Mouse (Mus musculus): ENCODE results near the gene Ms4a2. TPM values are rescaled to one million over a fixed set of nuclear protein-coding genes. Genes with fewer than 3 reads are reported as not detected.

The Ms4a2 gene
- polyA plus RNA-seq, 1 experiment from 2014 or later: 0.09 TPM

Other genes starting within 250 kb of the Ms4a2 start
- 4.9 and 6.2 TPM in 2 replicates for gene Ms4a4a, start 248.2 kb downstream of the Ms4a2 start, polyA plus RNA-seq (2015; fragmentation: Nextera tagmentation; extraction: Ambion mirVana)
- 0.55 and 1.1 TPM in 2 replicates for gene Ms4a4c, start 218.9 kb downstream of the Ms4a2 start, polyA plus RNA-seq (2015; fragmentation: Nextera tagmentation; extraction: Ambion mirVana)
- 1.6 and 3.8 TPM in 2 replicates for gene Ms4a4b, start 180.2 kb downstream of the Ms4a2 start, polyA plus RNA-seq (2015; fragmentation: Nextera tagmentation; extraction: Ambion mirVana)
- gene Ms4a6c, start 154.4 kb downstream of the Ms4a2 start, polyA plus RNA-seq (2015; fragmentation: Nextera tagmentation; extraction: Ambion mirVana): 3.2 and 4.2 TPM in 2 replicates
- not detected in 2 replicates for gene Gm8369, start 137.8 kb downstream of the Ms4a2 start, polyA plus RNA-seq (2015; fragmentation: Nextera tagmentation; extraction: Ambion mirVana)
- gene Ms4a6b, start 107.2 kb downstream of the Ms4a2 start, polyA plus RNA-seq (2015; fragmentation: Nextera tagmentation; extraction: Ambion mirVana): 4.8 and 7.9 TPM in 2 replicates
- gene Ms4a4d, start 86.9 kb downstream of the Ms4a2 start, polyA plus RNA-seq (2015; fragmentation: Nextera tagmentation; extraction: Ambion mirVana): 0.93 and 1.1 TPM in 2 replicates
- 3.6 and 4.0 TPM in 2 replicates for gene Ms4a6d, start 18.9 kb downstream of the Ms4a2 start, polyA plus RNA-seq (2015; fragmentation: Nextera tagmentation; extraction: Ambion mirVana)
- 0.14 and 0.15 TPM in 2 replicates for gene Ms4a3, start 17.1 kb upstream of the Ms4a2 start, polyA plus RNA-seq (2015; fragmentation: Nextera tagmentation; extraction: Ambion mirVana)
- gene Oosp2, start 36.8 kb upstream of the Ms4a2 start, polyA plus RNA-seq (2015; fragmentation: Nextera tagmentation; extraction: Ambion mirVana): not detected in 2 replicates
- not detected in 2 replicates for gene Oosp1, start 67.4 kb upstream of the Ms4a2 start, polyA plus RNA-seq (2015; fragmentation: Nextera tagmentation; extraction: Ambion mirVana)
- gene Oosp3, start 73.3 kb upstream of the Ms4a2 start, polyA plus RNA-seq (2015; fragmentation: Nextera tagmentation; extraction: Ambion mirVana): not detected in 2 replicates
- gene Gif, start 123.8 kb upstream of the Ms4a2 start, polyA plus RNA-seq (2015; fragmentation: Nextera tagmentation; extraction: Ambion mirVana): not detected in 2 replicates
- 66.1 and 70.5 TPM in 2 replicates for gene Mrpl16, start 146.7 kb upstream of the Ms4a2 start, polyA plus RNA-seq (2015; fragmentation: Nextera tagmentation; extraction: Ambion mirVana)
- gene Stx3, start 195.7 kb upstream of the Ms4a2 start, polyA plus RNA-seq (2015; fragmentation: Nextera tagmentation; extraction: Ambion mirVana): 6.2 and 6.4 TPM in 2 replicates
- not detected in 2 replicates for gene Olfr1417, start 215.5 kb upstream of the Ms4a2 start, polyA plus RNA-seq (2015; fragmentation: Nextera tagmentation; extraction: Ambion mirVana)
- not detected in 2 replicates for gene Olfr1418, start 237.3 kb upstream of the Ms4a2 start, polyA plus RNA-seq (2015; fragmentation: Nextera tagmentation; extraction: Ambion mirVana)